Mouse (Mus musculus) small intestine, adult 2 months (tissue): Measurements from ENCODE around the gene Olfr228. TPM values are rescaled to one million over a fixed set of nuclear protein-coding genes. Genes with fewer than 3 reads are reported as not detected.
A peak's percentile ranks its signal among the peaks of the same experiment; 100 is the strongest.
"Not testable (repeated sequence)": the region's sequence is repeated elsewhere in the genome, so short reads cannot be mapped to it uniquely, and the experiment has no call there.

ENCODE experiments used
- H3K27ac ChIP-seq: fragments of 200-500 bp; 2 replicates; pipeline ENCODE4 v1.5.1; 2012; ENCODE audit warnings: low read depth, low read length, control low read depth, inconsistent platforms; ENCODE audit not compliant: insufficient read depth
- H3K27me3 ChIP-seq: fragments of 200-500 bp; 2 replicates; pipeline ENCODE4 v1.6.1; 2012; ENCODE audit warnings: mild to moderate bottlenecking, moderate library complexity, low read length, inconsistent platforms; ENCODE audit not compliant: control insufficient read depth, insufficient read depth
- H3K36me3 ChIP-seq: fragments of 200-500 bp; 2 replicates; pipeline ENCODE4 v1.6.1; 2012; ENCODE audit warnings: mild to moderate bottlenecking, low read length, control low read depth, inconsistent platforms; ENCODE audit not compliant: control insufficient read depth, insufficient read depth
- H3K4me1 ChIP-seq: fragments of 200-500 bp; 2 replicates; pipeline ENCODE4 v1.6.1; 2012; ENCODE audit warnings: low read length, inconsistent platforms, mixed read lengths; ENCODE audit not compliant: control insufficient read depth, insufficient read depth, insufficient read length
- H3K4me3 ChIP-seq: fragments of 200-500 bp; 2 replicates; pipeline ENCODE4 v1.5.1; 2012; ENCODE audit warnings: low read depth, mild to moderate bottlenecking, control low read depth, inconsistent platforms, low read length, moderate library complexity
- CTCF ChIP-seq: fragments of 200-500 bp; IDR thresholded peaks from 2 replicates; pipeline ENCODE4 v1.5.1; 2012; ENCODE audit warnings: low read depth, mild to moderate bottlenecking, control low read depth, inconsistent platforms, low read length, moderate library complexity, mixed read lengths; ENCODE audit not compliant: insufficient replicate concordance, insufficient read length; ENCODE audit errors: extremely low read depth
- POLR2A ChIP-seq: fragments of 200-500 bp; IDR thresholded peaks from 2 replicates; pipeline ENCODE4 v1.6.1; 2012; ENCODE audit warnings: low read depth, mild to moderate bottlenecking, control low read depth, inconsistent platforms, low read length, moderate library complexity
- WGBS: fragments of 180-500 bp; shearing (Covaris S2); methylation state at CpG from one replicate; pipeline ENCODE4 v1.1.7; 2018; 5-methylcytosine and 5-hydroxymethylcytosine counted together
- polyA plus RNA-seq: library from polyadenylated mRNA; depleted of rRNA; stranded (reverse); fragments of >200 nt; gene quantifications from 2 replicates; pipeline ENCODE4 v1.2.3, GENCODE M21; 2012; rRNA removed

Olfr228 gene
- polyA plus RNA-seq = not detected in 2 replicates

GRCm38 (mm10) chr2:86487286-86487685 lies at the start of gene Olfr228:
TSS of gene Olfr228 (minus strand) at chr2:86487386.
- Histone ChIP-seq H3K4me3 (no peak within 1 kb of the TSS), H3K27me3 (no peaks in the 10 kb centered on the region), H3K27ac (no peak within 1 kb of the TSS), H3K36me3 (no peaks in the 10 kb centered on the region), H3K4me1 (no peaks in the 10 kb centered on the region)
- 21% methylated on average over 1 of the region's 1 CpGs for WGBS
- TF ChIP-seq CTCF = no peak
- TF ChIP-seq POLR2A = no peak

- H3K4me3 ChIP-seq = no peak overlapping the region
- no peaks in the 10 kb centered on the region for H3K4me1 ChIP-seq
- no peaks in the 10 kb centered on the region for H3K27me3 ChIP-seq
- WGBS = 58% methylated on average over 1 of the region's 1 CpGs
- TF ChIP-seq CTCF (no peak), POLR2A (no peak)
- no peaks in the 10 kb centered on the region for H3K36me3 ChIP-seq
- H3K27ac ChIP-seq = no peak overlapping the region
Observed at GRCm38 (mm10) chr2:86530991-86531390, 43.8 kb upstream of the Olfr228 start.

DNA sequence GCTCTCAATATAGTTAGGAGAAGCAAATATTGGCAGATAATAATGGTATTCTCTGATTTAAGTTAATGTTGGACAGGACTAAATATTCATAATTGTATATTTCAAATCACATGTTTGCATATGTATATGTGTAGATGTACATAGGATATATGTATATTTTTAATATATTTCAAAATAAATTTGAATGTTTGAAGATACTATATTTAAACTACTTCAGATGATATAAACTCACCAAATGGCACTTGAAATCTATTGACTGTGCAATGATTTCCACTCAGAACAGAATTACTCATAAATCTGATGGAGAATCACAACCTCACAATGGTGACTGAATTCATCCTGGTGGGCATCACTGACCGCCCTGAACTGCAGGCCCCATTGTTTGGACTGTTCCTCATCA lies 21.0 kb upstream of the Olfr228 start, which contains the start of gene Olfr1076:
TSS of gene Olfr1076 (plus strand) at position 301 of the 400 bp plus-strand sequence.
- Histone ChIP-seq H3K36me3 (no peaks in the 10 kb centered on the region), H3K4me3 (no peak within 1 kb of the TSS), H3K27ac (no peak within 1 kb of the TSS), H3K4me1 (no peaks in the 10 kb centered on the region), H3K27me3 (no peaks in the 10 kb centered on the region)
- WGBS = 58% methylated on average over 1 of the region's 1 CpGs
- no peak for TF ChIP-seq CTCF
- no peak for TF ChIP-seq POLR2A

DNA sequence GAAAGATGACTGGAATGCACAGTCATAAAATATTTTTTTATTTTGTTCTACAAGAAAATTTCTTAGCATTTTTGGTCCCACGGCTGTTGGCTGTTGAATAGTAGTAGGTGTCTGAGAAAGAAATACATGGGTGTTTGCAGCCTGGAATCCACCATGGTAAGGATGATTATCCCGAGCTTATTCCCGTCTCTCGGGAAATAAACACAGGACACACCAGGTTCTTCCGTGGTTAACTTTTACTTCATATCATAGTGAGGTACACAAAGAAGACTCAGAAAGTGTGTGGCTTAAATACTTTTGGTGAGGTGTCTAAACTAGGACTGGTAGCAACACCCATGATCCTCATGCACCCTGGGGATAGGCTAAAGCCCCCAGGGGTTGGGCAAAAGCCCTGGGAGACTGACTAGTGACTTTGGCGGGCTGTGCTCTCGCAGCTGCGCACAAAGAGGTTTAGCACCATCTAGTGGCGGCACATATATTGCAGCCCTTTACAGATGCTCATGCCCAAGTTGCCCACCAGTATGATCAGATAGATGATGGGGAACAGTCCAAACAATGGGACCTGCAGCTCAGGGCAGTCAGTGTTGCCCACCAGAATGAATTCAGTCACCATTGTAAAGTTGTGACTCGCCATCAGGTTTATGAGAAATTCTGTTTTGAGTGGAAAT lies 22.6 kb downstream of the Olfr228 start:
- H3K27ac ChIP-seq = no peak overlapping the region
- no peaks in the 10 kb centered on the region for H3K36me3 ChIP-seq
- no peaks in the 10 kb centered on the region for H3K27me3 ChIP-seq
- no peak overlapping the region for H3K4me3 ChIP-seq
- TF ChIP-seq CTCF (peak; percentile 47; the same call in 1 of the 2 replicates), POLR2A (no peak)
- no peaks in the 10 kb centered on the region for H3K4me1 ChIP-seq
- 27% methylated on average over 10 of the region's 10 CpGs for WGBS

DNA sequence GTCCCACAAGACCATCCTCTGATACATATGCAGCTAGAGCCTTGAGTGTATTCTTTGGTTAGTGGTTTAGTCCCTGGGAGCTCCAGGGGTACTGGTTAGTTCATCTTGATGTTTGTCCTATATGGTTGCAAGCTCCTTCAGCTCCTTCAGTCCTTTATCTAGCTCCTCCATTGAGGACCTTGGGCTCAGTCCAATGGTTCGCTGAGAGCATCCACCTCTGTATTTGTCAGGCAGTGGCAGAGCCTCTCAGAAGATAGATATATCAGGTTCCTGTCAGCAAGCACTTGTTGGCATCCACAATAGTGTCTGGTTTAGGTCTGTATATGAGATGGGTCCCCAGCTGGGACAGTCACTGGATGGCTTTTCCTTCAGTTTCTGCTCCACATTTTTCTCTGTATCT lies 26.8 kb downstream of the Olfr228 start:
- WGBS = 61% methylated on average over 1 of the region's 1 CpGs
- no peak for TF ChIP-seq CTCF
- no peak for TF ChIP-seq POLR2A
- no peak overlapping the region for H3K4me3 ChIP-seq
- H3K27ac ChIP-seq = no peak overlapping the region
- no peaks in the 10 kb centered on the region for H3K36me3 ChIP-seq
- H3K4me1 ChIP-seq = no peaks in the 10 kb centered on the region
- H3K27me3 ChIP-seq = no peaks in the 10 kb centered on the region

- no peaks in the 10 kb centered on the region for H3K36me3 ChIP-seq
- H3K4me1 ChIP-seq = no peaks in the 10 kb centered on the region
- WGBS = 86% methylated on average over 1 of the region's 1 CpGs
- H3K27me3 ChIP-seq = no peaks in the 10 kb centered on the region
- no peak within 1 kb of the TSS for H3K27ac ChIP-seq
- H3K4me3 ChIP-seq = no peak within 1 kb of the TSS
- TF ChIP-seq CTCF (no peak), POLR2A (no peak)
Observed at GRCm38 (mm10) chr2:86456169-86456568, 31.0 kb downstream of the Olfr228 start, which contains the start of gene Olfr1066. TSS of gene Olfr1066 (minus strand) at chr2:86456269.

- H3K27ac ChIP-seq, H3K4me3 ChIP-seq, H3K4me1 ChIP-seq, H3K27me3 ChIP-seq, H3K36me3 ChIP-seq: not testable (repeated sequence)
- 75% methylated on average over 1 of the region's 1 CpGs for WGBS
Observed at GRCm38 (mm10) chr2:86450491-86450890, 36.7 kb downstream of the Olfr228 start, which contains the start of gene Olfr1065. TSS of gene Olfr1065 (minus strand) at chr2:86450591.

DNA sequence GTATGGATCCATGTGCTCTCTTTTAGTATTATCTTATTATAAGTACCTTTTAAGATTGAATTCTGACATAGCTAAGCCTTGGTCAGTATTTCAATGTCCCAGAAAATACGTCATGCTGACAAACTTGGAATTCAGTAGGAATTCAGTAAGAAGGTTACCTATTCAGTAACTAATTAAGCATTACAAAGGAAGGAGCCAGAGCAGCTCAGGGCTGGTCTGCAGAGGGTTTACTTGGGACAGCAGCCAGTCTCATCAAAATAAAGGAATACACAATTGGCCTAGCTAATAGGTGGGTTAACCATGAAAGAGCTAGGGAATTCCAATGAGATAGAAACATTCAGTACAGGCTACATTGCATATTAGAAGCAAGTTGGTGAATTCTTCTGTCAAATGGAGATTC lies 45.1 kb downstream of the Olfr228 start:
- not testable (repeated sequence) for H3K27me3 ChIP-seq, H3K27ac ChIP-seq, H3K4me1 ChIP-seq, H3K4me3 ChIP-seq, H3K36me3 ChIP-seq
- WGBS = 65% methylated on average over 1 of the region's 1 CpGs
